Mouse (Mus musculus) testis, adult 2 months (tissue): ENCODE data around the gene Dgkd. TPM values are rescaled to one million over a fixed set of nuclear protein-coding genes. Genes with fewer than 3 reads are reported as not detected.

Experiments used
- H3K27ac ChIP-seq: fragments of 200-500 bp; 2 replicates; pipeline ENCODE4 v1.5.1; 2012; ENCODE audit warnings: low read depth, low read length; ENCODE audit not compliant: control insufficient read depth, insufficient read depth
- H3K27me3 ChIP-seq: fragments of 200-500 bp; 2 replicates; pipeline ENCODE4 v1.6.1; 2012; ENCODE audit warnings: mild to moderate bottlenecking, low read length, moderate library complexity; ENCODE audit not compliant: control insufficient read depth, insufficient read depth
- H3K36me3 ChIP-seq: fragments of 200-500 bp; 2 replicates; pipeline ENCODE4 v1.6.1; 2012; ENCODE audit warnings: mild to moderate bottlenecking, low read length; ENCODE audit not compliant: control insufficient read depth, insufficient read depth
- H3K4me1 ChIP-seq: fragments of 200-500 bp; 2 replicates; pipeline ENCODE4 v1.6.1; 2012; ENCODE audit warnings: low read length; ENCODE audit not compliant: control insufficient read depth, insufficient read depth
- H3K4me3 ChIP-seq: fragments of 200-500 bp; 2 replicates; pipeline ENCODE4 v1.5.1; 2012; ENCODE audit warnings: low read depth, mild to moderate bottlenecking, low read length, moderate library complexity, mixed read lengths; ENCODE audit not compliant: control insufficient read depth
- CTCF ChIP-seq: fragments of 200-500 bp; IDR thresholded peaks from 2 replicates; pipeline ENCODE4 v1.5.1; 2012; ENCODE audit warnings: low read depth, mild to moderate bottlenecking, inconsistent platforms, low read length, moderate library complexity; ENCODE audit not compliant: control insufficient read depth, insufficient read depth, insufficient replicate concordance
- POLR2A ChIP-seq: fragments of 200-500 bp; IDR thresholded peaks from 2 replicates; pipeline ENCODE4 v1.6.1; 2012; ENCODE audit warnings: low read depth, mild to moderate bottlenecking, inconsistent platforms, low read length, moderate library complexity; ENCODE audit not compliant: control insufficient read depth
- polyA plus RNA-seq: library from polyadenylated mRNA; depleted of rRNA; stranded (reverse); fragments of >200 nt; gene quantifications from 2 replicates; pipeline ENCODE4 v1.2.3, GENCODE M21; 2012

Dgkd gene
- polyA plus RNA-seq, 1 experiment, result 69.6 TPM

- Histone ChIP-seq H3K27ac (no peak overlapping the region), H3K27me3 (no peaks in the 10 kb centered on the region)
- TF ChIP-seq POLR2A, result no peak
- TF ChIP-seq CTCF, result no peak
These were observed 16.1 kb upstream of the Dgkd start for GRCm38 (mm10) chr1:87837018-87837417.

GRCm38 (mm10) chr1:87840411-87841208 is 12.5 kb upstream of the Dgkd start:
- TF ChIP-seq POLR2A (no peak), CTCF (no peak)

More at GRCm38 (mm10) chr1:87837018-87837417, 16.1 kb upstream of the Dgkd start:
- H3K4me3 ChIP-seq, result no peak overlapping the region
- no peaks in the 10 kb centered on the region for H3K36me3 ChIP-seq
- no peaks in the 10 kb centered on the region for H3K4me1 ChIP-seq

GRCm38 (mm10) chr1:87846801-87847474 is 6.1 kb upstream of the Dgkd start:
- TF ChIP-seq POLR2A (no peak), CTCF (no peak)
- Histone ChIP-seq H3K4me1 (no peaks in the 10 kb centered on the region), H3K27ac (no peak overlapping the region), H3K36me3 (no peaks in the 10 kb centered on the region), H3K27me3 (no peaks in the 10 kb centered on the region), H3K4me3 (no peak overlapping the region)

More at GRCm38 (mm10) chr1:87840411-87841208, 12.5 kb upstream of the Dgkd start:
- no peaks in the 10 kb centered on the region for H3K4me1 ChIP-seq
- H3K27ac ChIP-seq, result no peak overlapping the region
- no peaks in the 10 kb centered on the region for H3K27me3 ChIP-seq
- H3K36me3 ChIP-seq, result no peaks in the 10 kb centered on the region
- H3K4me3 ChIP-seq, result no peak overlapping the region

GRCm38 (mm10) chr1:87847475-87848168 is 5.5 kb upstream of the Dgkd start:
- no peak overlapping the region for H3K4me3 ChIP-seq
- peaks cover 2% of the 10 kb centered on the region for H3K4me1 ChIP-seq
- H3K36me3 ChIP-seq, result no peaks in the 10 kb centered on the region
- H3K27me3 ChIP-seq, result no peaks in the 10 kb centered on the region
- TF ChIP-seq CTCF, result no peak
- no peak overlapping the region for H3K27ac ChIP-seq

GRCm38 (mm10) chr1:87848237-87848996 is 4.7 kb upstream of the Dgkd start:
- no peak overlapping the region for H3K27ac ChIP-seq
- H3K4me3 ChIP-seq, result no peak overlapping the region
- H3K36me3 ChIP-seq, result no peaks in the 10 kb centered on the region
- H3K4me1 ChIP-seq, result peaks cover 2% of the 10 kb centered on the region
- H3K27me3 ChIP-seq, result no peaks in the 10 kb centered on the region
- TF ChIP-seq POLR2A, result no peak
- no peak for TF ChIP-seq CTCF

- H3K36me3 ChIP-seq, result no peaks in the 10 kb centered on the region
- TF ChIP-seq POLR2A, result no peak
- TF ChIP-seq CTCF, result no peak
- no peak overlapping the region for H3K27ac ChIP-seq
- H3K27me3 ChIP-seq, result no peaks in the 10 kb centered on the region
- no peak overlapping the region for H3K4me3 ChIP-seq
- peaks cover 7% of the 10 kb centered on the region for H3K4me1 ChIP-seq
These were observed 3.8 kb upstream of the Dgkd start for GRCm38 (mm10) chr1:87849278-87849677.

GRCm38 (mm10) chr1:87851344-87851743 is 1.7 kb upstream of the Dgkd start:
- TF ChIP-seq POLR2A, result no peak
- no peak for TF ChIP-seq CTCF
- Histone ChIP-seq H3K4me3 (no peak overlapping the region), H3K27ac (no peak overlapping the region), H3K36me3 (no peaks in the 10 kb centered on the region), H3K4me1 (peaks cover 15% of the 10 kb centered on the region), H3K27me3 (no peaks in the 10 kb centered on the region)
